Mouse (Mus musculus) central nervous system, embryonic 11.5 days (tissue): ENCODE data around the gene Olfr148. TPM values are rescaled to one million over a fixed set of nuclear protein-coding genes. Genes with fewer than 3 reads are reported as not detected.

Source experiments
- polyA plus RNA-seq: library from polyadenylated mRNA; depleted of rRNA; stranded (reverse); fragments of >200 nt; gene quantifications from 2 replicates; pipeline ENCODE4 v1.2.3, GENCODE M21; 2012; rRNA removed

Olfr148 gene
- polyA plus RNA-seq = 0.04 TPM in 1 of 2 replicates, not detected in the other

DNA sequence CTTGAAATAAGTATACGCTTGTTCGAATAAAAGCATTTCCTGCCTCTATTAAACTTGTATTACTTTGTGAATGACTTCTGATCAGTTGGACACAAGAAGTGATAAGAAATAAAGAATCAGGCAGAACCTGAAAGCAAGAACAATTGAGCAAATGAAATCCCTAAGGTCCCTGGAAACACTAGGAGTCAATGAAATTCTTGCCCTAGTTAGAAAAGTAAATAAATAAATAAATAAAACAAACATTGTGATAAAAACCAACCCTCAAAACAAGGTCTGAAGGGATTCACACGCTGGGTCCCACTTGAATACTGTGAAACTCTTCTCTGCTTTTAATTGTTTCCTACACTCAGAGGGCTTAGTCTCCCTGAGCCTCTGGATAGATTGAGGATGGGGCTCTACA lies at the start of gene Olfr148:
Gene Olfr148, plus strand, starts transcription at position 301 of the 400 bp plus-strand sequence.

GRCm38 (mm10) chr9:39575469-39575868 lies 35.0 kb upstream of the Olfr148 start, which contains the start of gene Olfr959:
Olfr959 (minus strand) TSS chr9:39575569.

DNA sequence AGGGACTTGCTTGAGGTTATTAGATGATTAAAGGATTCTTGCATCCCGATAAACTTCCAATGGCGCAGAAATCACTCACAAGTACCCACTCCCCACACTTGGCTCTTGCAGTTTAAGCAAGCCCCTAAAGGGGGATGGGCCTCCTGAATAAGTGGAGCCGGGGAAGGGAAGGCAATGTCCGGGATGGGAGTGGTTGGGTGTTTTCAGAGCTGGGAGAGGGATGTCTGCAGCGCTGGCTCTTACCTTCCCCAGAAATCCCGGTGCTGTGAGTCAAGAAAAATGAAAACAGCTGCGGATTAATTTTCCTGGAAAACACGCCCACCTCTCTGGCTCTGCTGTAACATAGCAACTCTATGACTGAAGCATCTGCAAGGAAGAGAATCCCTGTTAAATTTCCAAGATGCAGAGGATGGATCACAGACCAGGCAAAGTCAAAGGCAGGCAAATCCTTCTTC lies 6.4 kb upstream of the Olfr148 start, which contains the start of gene AW551984:
Gene AW551984, minus strand, starts transcription at position 405 of the 455 bp plus-strand sequence.

DNA sequence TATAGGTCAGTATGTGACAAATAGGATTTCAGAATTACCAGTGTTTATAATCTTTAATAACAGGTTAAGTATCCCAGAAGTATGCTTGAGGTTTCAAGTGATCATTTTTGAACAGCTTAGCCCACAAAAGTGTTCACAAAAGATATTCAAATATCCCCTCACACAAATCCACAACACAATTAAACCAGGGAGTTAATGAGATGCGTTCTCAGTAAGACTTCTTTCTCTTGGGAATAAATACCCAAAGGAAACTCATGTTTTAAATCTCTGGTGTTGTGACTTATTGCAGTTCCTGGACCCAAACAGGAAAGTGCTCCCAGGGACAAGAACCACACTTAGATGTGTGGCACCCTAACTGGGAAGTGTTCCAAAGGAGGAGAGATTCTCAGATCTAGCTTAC lies 10.6 kb downstream of the Olfr148 start, which contains the start of gene Olfr960:
Gene Olfr960, plus strand, starts transcription at position 301 of the 400 bp plus-strand sequence.

DNA sequence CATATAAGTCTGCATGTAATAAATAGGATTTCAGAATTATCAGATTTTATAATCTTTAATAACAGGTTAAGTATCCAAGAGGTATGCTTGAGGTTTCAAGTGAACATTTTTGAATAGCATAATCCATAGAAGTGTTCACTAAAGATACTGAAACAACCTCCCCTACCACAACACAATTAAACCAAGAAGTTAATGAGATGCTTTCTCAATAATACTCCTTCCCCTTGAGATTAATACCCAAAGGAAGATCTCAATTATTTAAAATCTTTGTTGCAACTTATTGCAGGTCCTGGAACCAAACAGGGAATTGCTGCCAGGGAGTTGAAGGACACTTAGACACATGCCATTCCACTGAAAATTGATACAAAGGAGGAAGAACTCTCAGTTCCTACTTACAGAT lies 34.3 kb downstream of the Olfr148 start, which contains the start of gene Olfr961:
Gene Olfr961, plus strand, starts transcription at position 301 of the 400 bp plus-strand sequence.

Other genes starting within 250 kb of the Olfr148 start
- not detected in 2 replicates for gene Olfr951, start 223.2 kb upstream of the Olfr148 start, polyA plus RNA-seq
- not detected in 2 replicates for gene Olfr952, start 183.5 kb upstream of the Olfr148 start, polyA plus RNA-seq
- gene Olfr954, start 154.0 kb upstream of the Olfr148 start, polyA plus RNA-seq = not detected in 2 replicates
- not detected in 2 replicates for gene Olfr955, start 138.7 kb upstream of the Olfr148 start, polyA plus RNA-seq
- not detected in 2 replicates for gene Olfr44, start 116.7 kb upstream of the Olfr148 start, polyA plus RNA-seq
- gene Olfr957, start 94.8 kb upstream of the Olfr148 start, polyA plus RNA-seq = not detected in 2 replicates
- gene Olfr958, start 56.6 kb upstream of the Olfr148 start, polyA plus RNA-seq = not detected in 2 replicates
- not detected in 2 replicates for gene Olfr959, start 35.1 kb upstream of the Olfr148 start, polyA plus RNA-seq
- 13.6 and 24.2 TPM in 2 replicates for gene AW551984, start 6.3 kb upstream of the Olfr148 start, polyA plus RNA-seq
- 0.07 TPM in 1 of 2 replicates, not detected in the other for gene Olfr960, start 10.7 kb downstream of the Olfr148 start, polyA plus RNA-seq
- not detected in 2 replicates for gene Olfr961, start 34.4 kb downstream of the Olfr148 start, polyA plus RNA-seq
- gene Olfr963, start 56.5 kb downstream of the Olfr148 start, polyA plus RNA-seq = not detected in 2 replicates
- gene Olfr149, start 96.5 kb downstream of the Olfr148 start, polyA plus RNA-seq = not detected in 2 replicates
- gene Olfr965, start 100.7 kb downstream of the Olfr148 start, polyA plus RNA-seq = not detected in 2 replicates
- not detected in 2 replicates for gene Olfr150, start 120.3 kb downstream of the Olfr148 start, polyA plus RNA-seq
- not detected in 2 replicates for gene Olfr967, start 135.6 kb downstream of the Olfr148 start, polyA plus RNA-seq
- not detected in 2 replicates for gene Olfr968, start 172.6 kb downstream of the Olfr148 start, polyA plus RNA-seq
- gene Olfr969, start 180.3 kb downstream of the Olfr148 start, polyA plus RNA-seq = not detected in 2 replicates
- gene Olfr970, start 198.2 kb downstream of the Olfr148 start, polyA plus RNA-seq = not detected in 2 replicates
- gene Olfr971, start 226.2 kb downstream of the Olfr148 start, polyA plus RNA-seq = not detected in 2 replicates